Mouse (Mus musculus) layer of hippocampus, postnatal 10 days (tissue): ENCODE measurements at regions not wholly inside any gene's neighbourhood (a gene's known extent, or its start where the extent isn't known, plus 50 kb on each side); places are given as distances from the start of the nearest gene placed in this dataset.
A peak's percentile ranks its signal among the peaks of the same experiment; 100 is the strongest.

Experiments used
- DNase-seq, 2 experiments: peaks; one replicate each; pipeline ENCODE4 v3.0.0; 2021; ENCODE audit warnings: low spot score in 2 of 2
- microRNA-seq, 2 experiments: library from miRNA; unstranded; fragments of <30 nt; microRNA quantifications; one replicate each; pipeline ENCODE4 v1.2.0; 2021

DNA sequence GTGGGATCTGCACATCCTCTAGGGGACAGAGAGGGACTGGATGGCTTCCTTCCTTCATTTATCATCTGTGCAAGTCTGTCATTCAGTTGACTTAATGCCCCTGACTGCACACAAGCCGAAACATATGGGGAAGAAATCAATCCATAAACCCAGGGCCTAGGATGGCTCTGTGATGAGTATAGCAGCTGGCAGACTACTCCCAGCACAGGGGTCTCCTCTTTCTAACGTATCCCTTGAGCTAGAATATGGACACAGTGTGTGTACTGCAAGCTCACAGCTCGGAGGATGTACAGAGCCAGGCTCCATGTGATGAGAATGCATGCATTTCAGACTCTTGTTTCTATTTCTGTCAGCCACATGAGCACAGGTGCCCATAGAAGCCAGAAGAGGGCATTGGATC is 180.3 kb downstream of the Parn start:
- DNase-seq: no peak

GRCm38 (mm10) chr16:13486571-13486970 is 181.4 kb downstream of the Parn start:
- DNase-seq: peak; percentile 67 to 79

- no peak for DNase-seq
These were observed 187.7 kb downstream of the Parn start for GRCm38 (mm10) chr16:13480221-13480620.

- DNase-seq: no peak
These were observed 191.3 kb downstream of the Parn start for GRCm38 (mm10) chr16:13476653-13477052.

GRCm38 (mm10) chr16:13474956-13475355 is 193.0 kb downstream of the Parn start:
- no peak for DNase-seq

GRCm38 (mm10) chr16:13474274-13474673 is 193.7 kb downstream of the Parn start:
- no peak for DNase-seq

GRCm38 (mm10) chr16:13467139-13467538 is 200.8 kb downstream of the Parn start:
- no peak for DNase-seq

Small RNA genes lying in the stretch of these regions (microRNA-seq; reads per million reads assigned to microRNA genes)
- gene Mir6365: 0 reads per million in 2 experiments
